Mouse (Mus musculus) heart, adult 2 months (tissue): ENCODE data around the gene Il7r.

ENCODE experiments used
- CTCF ChIP-seq: fragments of 200-600 bp; IDR thresholded peaks from 2 replicates; pipeline ENCODE4 v1.8.1; 2022; ENCODE audit warnings: antibody characterized with exemption, mild to moderate bottlenecking, moderate library complexity
- EP300 ChIP-seq: fragments of 200-500 bp; IDR thresholded peaks from 2 replicates; pipeline ENCODE4 v1.6.1; 2011; ENCODE audit warnings: low read depth, low read length, control low read depth; ENCODE audit not compliant: insufficient read depth

DNA sequence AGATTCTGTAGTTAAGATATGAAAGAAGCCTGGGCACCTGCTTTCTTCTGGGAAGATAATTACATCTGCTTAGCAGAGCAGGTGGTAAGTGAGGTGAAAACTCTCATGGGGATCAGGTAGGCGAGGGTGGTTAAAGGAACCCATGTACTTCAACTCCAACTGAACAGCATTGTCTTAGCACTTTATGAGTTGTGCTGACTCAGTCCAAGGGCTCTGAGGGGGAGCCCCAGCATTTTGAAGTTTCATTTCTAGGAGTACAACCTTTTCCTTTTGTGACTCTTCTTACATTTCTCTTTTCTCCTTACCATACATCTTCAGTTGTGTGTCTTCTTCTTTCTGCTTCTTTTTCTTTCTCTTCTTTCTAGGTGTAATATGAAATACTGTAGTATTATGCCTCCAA, 5.2 kb upstream of the Il7r start:
- TF ChIP-seq CTCF, result no peak
- TF ChIP-seq EP300, result no peak
